Mouse (Mus musculus) embryo, embryonic 10 days (tissue): ENCODE results near the gene Col20a1.

Experiments used
- DNase-seq: peaks from one replicate; pipeline ENCODE4 v3.0.0-alpha.2; 2015; ENCODE audit warnings: low spot score

The Col20a1 gene

DNA sequence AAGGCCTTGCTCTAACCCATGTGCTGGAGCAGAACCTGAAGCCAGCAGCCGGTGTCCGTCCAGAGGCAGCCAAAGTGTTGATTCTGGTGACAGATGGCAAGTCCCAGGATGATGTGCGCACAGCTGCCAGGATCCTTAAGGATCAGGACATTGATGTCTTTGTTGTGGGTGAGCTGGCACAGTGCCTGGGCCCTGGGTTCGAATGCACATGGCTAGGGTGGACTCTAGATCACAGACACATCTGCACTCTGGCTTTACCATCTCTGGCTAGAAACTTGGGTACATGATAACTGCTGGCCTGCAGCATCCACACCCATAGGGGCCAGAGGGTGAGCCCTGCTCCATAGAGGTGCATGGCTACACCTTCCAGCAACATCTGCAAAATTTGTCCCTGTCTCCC is 9.1 kb downstream of the Col20a1 start:
- DNase-seq = no peak

GRCm38 (mm10) chr2:180996436-180996835 is 10.1 kb downstream of the Col20a1 start:
- DNase-seq = peak; percentile 73

DNA sequence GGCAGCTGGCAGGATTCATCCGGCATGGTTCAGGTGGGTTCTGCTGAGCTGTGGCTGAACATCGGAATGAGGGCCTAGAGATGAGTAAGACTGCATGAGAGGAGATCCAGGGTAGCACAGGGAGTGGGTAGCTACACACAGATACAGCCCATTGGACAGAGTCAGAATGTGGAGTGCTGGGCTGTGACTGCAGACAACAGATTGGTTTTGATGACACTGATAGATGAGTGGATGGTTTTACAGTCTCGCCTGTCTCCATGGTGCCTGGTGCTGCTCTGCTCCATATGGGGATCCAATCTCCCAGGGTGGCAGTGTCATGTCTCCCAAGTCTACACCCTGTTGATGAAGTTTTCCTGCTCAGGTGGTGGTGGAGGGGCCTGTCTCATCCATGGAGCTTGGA is 10.6 kb downstream of the Col20a1 start:
- DNase-seq = no peak

DNA sequence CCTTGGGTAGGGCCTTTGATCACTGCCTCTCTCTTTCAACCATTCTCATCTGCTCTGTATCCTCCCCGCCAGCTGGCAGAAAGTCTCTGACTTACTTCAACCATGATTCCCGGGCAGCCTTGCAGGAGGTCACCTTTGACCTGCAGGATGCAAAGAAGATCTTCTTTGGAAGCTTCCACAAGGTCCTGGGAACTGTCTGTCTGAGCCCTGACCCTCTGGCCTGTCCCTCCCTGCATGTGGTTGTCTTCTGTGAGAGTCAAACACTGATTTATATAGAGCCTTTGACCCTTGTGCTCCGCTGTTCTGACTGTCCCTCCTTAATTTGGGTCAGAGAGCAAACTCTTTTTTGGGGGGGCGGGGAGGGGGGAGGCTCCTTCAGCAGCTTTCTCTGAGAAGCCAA is 20.7 kb downstream of the Col20a1 start:
- peak; percentile 68 for DNase-seq

DNA sequence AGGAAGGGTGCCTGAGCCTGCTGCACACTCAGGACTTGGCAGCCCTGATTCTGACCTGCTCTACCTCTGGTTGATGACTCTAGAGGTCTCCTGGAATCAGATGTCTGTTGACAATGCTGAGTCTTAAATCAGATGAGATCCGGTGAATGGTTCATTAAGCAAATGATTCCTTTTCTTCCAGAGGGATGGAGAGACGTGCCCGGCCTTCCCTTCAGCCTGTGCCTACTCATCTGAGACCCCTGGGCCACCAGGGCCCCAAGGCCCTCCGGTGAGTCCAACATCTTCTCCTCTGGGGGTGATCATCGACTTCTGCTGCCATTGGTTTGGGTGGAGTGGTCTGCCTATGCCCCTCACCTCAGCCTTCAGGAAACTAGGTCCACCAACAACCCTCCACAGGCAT is 22.0 kb downstream of the Col20a1 start:
- DNase-seq = no peak

DNA sequence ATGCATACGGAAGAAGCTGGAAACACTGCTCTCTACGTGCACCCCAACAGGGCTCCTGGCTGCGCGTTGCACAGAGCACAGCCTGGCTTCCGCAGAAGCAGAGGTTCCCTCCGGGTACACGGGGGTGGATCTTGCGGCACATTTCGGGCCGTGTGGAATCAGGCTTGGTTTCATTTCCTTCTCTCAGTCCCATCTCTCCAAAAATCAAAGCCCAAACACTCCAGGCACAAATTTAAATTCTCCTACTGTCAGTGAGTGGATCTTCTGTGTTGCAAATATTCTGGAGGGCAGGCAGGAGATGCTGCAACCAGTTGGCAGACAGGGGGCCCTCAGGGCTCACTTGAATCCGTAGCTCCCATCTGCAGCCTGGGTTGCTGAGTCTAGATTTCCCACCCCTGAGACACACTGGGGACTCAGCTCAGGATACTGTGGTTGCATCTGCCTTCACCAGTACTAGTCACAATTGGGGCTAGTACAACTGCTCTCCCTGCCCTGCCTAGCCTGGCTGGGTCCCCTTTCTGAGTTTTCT is 45.1 kb downstream of the Col20a1 start:
- no peak for DNase-seq

GRCm38 (mm10) chr2:181032407-181032806 is 46.1 kb downstream of the Col20a1 start:
- peak; percentile 49 for DNase-seq

GRCm38 (mm10) chr2:181033310-181033709 is 47.0 kb downstream of the Col20a1 start:
- DNase-seq = no peak

DNA sequence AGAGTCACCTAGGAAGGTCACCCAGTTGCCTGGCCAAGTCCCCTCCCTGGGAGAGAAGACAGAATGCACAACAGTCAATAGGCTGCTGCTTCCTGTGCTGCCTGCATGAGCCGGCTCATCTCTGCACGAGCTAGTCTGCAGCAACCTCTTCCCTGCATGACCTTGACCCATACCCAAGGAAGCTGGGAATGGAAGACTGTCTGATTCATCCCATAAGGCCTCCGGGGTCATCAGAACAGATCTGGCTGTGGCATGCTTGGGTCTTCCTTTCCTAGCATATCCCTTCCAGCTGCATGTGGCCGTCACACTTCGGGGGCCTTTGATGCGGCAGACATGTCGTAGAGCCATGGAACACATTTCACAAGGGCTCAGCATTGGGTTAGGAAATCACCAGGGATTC is 48.9 kb downstream of the Col20a1 start:
- no peak for DNase-seq

DNA sequence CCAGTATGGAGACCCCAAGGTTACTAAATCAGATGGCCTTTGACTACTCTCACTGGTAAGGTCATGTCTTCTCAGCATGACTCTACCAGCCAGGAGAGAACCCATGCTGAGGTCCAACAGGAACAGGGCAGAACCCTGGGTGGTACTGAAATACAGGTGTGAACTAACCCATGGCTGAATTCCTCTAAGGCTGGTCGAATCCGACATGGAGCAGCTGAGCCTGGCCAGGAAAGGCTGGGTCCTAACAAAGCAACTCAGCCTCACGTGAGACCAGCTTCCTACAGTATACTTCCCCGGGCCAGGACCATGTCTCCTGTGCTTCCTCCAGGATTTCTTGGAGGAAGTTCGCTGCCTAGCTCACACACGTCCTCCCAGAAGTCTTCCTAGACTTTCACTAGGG is 50.2 kb downstream of the Col20a1 start:
- no peak for DNase-seq

GRCm38 (mm10) chr2:181038644-181039355 is 52.5 kb downstream of the Col20a1 start:
- DNase-seq = peak; percentile 45

GRCm38 (mm10) chr2:181039356-181039680 is 53.0 kb downstream of the Col20a1 start:
- no peak for DNase-seq

DNA sequence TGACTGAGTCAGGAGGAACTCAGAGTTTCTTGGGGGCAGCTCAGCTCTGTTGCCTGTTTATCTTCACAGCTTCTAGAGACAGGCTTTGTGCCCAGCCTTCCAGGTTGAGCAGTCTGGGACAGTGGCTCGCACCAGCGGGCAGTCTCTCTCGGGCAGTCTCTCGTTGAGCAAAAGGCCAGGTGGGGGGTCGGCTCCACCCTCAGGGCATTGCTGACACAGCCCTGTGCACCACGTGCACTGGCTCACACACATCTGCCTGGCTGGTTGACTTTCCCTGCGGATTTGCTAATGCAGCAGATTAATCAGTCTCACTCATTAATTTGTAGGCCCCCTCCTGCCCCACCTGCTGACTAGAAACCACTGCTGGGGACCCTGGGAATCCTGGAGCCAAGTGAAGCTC is 55.6 kb downstream of the Col20a1 start:
- DNase-seq = peak; percentile 17

- no peak for DNase-seq
Observed at GRCm38 (mm10) chr2:181042376-181042775, 56.0 kb downstream of the Col20a1 start.

GRCm38 (mm10) chr2:181043437-181043836 is 57.1 kb downstream of the Col20a1 start, which contains the start of gene Chrna4:
Gene Chrna4, minus strand, starts transcription at chr2:181043546.
- peak; percentile 15 for DNase-seq

DNA sequence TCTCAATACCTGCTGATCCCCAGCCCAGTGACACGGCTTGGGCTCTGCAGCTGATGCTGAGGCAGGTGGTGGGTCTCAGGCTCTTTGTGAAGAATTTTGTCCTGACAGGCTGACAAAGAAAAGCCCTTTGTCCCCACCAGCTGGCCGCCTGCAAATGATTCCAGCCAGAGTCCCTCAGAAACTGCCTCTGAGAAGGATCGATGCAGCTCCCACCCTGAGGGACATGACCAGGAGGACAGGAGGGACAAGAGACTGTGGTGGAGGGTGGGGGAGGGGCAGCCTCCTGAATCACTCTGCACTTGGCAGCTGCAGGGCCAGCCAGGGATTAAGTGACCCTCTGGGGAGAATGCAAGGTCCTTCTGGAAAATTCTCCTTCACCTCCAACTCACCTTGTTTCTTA is 57.7 kb downstream of the Col20a1 start:
- peak; percentile 54 for DNase-seq

DNA sequence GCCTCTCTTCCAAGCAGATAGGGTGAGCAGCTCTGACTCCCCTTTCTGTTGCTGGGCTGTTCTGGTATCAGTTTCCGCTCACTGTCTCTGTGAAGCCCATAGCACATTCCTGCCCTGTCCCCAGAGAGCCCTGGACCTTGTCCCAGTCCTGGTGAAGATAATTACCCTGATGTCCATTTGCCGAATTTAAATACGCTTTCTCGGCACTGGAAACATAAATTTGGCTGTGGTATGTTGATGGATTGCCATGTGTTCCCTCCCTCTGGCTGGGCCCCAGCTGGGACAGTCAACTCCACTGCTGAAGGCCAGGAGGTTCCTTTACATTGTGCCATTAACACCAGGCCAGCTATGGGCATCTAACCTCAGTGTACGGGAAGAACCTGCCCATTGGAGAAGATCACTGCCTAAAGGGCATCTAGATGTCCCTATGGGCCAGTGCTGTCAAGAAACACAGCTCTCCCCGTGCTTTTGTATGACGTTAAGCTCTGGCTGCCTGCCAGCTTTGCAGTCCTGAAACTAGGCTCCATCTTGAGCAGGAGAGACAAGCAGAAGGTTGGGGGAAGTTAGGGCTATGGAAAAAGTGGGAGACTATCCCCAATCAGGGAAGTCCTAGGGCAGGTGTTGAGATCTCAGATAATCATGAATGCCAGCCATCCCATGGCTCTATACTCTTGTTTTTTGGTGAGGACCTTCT is 62.1 kb downstream of the Col20a1 start:
- DNase-seq = no peak

GRCm38 (mm10) chr2:181048986-181049385 is 62.7 kb downstream of the Col20a1 start:
- DNase-seq = no peak

GRCm38 (mm10) chr2:181052171-181052570 is 65.8 kb downstream of the Col20a1 start:
- DNase-seq = no peak

DNA sequence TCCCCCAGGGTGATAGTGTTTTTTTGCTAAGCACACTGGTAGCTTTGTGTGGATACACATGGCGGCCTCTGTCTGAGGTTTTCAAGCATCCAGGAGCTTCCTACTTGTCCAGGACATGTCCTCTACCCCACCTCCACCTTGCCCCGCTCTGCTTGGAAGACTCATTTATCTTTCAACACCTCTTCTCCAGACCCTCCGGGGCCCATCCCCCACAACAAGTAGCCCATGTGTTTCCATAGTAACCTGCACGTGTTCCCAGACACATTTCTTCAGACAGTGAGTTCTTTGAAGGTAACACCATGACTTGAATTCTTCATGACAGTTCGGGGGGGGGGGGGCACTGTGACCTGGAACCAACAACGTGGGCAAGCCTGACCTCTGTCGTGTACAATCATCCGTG is 71.0 kb downstream of the Col20a1 start:
- peak; percentile 38 for DNase-seq

GRCm38 (mm10) chr2:181058193-181058592 is 71.9 kb downstream of the Col20a1 start:
- DNase-seq = no peak

DNA sequence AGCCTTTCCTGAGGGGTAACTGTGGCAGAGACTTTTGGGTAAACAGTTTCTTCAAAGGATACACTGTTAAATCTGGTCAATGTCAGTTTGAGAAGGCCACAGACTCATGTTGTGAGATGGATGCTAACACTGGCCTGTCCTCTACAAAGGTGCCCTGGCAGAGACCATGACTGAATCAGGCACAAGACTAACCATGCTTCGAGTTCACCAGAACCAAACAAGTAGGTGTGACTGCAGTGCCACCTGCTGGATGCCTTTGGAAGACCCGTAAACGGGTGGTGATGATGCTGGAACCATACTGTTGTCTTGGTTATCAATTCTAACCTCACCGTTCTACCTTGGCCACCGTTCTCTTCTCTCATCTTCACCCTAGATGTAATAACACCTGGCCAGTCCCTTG is 73.8 kb downstream of the Col20a1 start:
- peak; percentile 91 for DNase-seq

DNA sequence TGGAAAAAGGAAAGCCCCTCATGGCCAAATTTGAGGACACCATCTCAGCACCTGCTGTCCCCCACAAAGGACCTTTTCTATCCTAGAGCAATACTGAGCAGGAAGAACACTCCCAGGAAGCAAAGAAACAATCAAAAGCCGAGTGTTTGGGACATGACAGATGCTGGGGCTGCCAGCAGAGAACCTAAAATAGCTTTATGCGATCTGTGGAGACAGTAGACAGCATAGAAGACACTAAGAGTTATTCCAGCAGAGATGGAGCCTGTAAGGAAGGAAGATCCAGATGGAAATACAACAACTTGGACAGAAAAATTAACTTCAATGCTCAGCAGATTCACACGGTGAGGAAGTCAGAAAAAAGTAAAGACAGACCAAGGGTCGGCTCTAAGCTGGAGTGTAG is 79.5 kb downstream of the Col20a1 start:
- no peak for DNase-seq
